Mouse (Mus musculus): ENCODE measurements around the gene Ercc4. TPM values are rescaled to one million over a fixed set of nuclear protein-coding genes. Genes with fewer than 3 reads are reported as not detected.

The Ercc4 gene
- polyA plus RNA-seq, 2 experiments, result 14.1 to 15.0 TPM

DNA sequence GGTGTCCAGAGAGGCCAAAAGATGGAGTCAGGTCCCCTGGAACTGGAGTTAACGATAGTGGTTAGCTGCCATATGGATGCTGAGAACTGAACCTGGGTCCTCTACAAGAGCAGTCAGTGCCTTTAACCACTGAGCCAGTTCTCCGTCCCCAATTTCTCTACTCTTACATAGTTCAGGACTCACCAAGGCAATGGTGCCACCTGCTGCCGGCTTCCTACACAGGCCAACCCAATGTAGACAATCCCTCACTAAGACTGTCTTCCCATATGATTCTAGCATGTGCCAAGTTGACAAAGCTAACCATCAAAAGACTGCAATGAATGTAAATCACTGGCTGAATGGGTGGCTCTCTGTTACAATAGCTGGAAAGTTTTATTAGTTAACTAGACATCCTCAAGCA is 74.9 kb downstream of the Ercc4 start:
- Histone ChIP-seq H3K9ac (ENCODE audit: low read depth, low read length, severe bottlenecking) (no peak overlapping the region), H3K36me3 (ENCODE audit: control insufficient read depth, insufficient read depth, low read length) (no peaks in the 10 kb centered on the region), H3K4me3 (replicated peaks; ENCODE audit: low read length) (no peak overlapping the region), H3K27ac (replicated peaks; ENCODE audit: low read depth, low read length) (no peak overlapping the region), H3K4me2 (replicated peaks; ENCODE audit: low read depth, low read length, severe bottlenecking) (no peak overlapping the region), H3K4me1 (ENCODE audit: control insufficient read depth, insufficient read depth, low read length) (no peaks in the 10 kb centered on the region), H3K27me3 (ENCODE audit: control insufficient read depth, insufficient read depth, low read length) (no peaks in the 10 kb centered on the region), H3K9me3 (ENCODE audit: control insufficient read depth, low read length) (no peaks in the 10 kb centered on the region)
- DNase-seq (ENCODE audit: low spot score) (no peak), ATAC-seq (ENCODE audit: low FRiP score, low read depth) (no peak)
- TF ChIP-seq POLR2A (IDR thresholded peaks at IDR 0.05; ENCODE audit: borderline replicate concordance, extremely low read depth, insufficient read depth, insufficient read length), result no peak
- 92% methylated on average over 3 of the region's 3 CpGs for WGBS

DNA sequence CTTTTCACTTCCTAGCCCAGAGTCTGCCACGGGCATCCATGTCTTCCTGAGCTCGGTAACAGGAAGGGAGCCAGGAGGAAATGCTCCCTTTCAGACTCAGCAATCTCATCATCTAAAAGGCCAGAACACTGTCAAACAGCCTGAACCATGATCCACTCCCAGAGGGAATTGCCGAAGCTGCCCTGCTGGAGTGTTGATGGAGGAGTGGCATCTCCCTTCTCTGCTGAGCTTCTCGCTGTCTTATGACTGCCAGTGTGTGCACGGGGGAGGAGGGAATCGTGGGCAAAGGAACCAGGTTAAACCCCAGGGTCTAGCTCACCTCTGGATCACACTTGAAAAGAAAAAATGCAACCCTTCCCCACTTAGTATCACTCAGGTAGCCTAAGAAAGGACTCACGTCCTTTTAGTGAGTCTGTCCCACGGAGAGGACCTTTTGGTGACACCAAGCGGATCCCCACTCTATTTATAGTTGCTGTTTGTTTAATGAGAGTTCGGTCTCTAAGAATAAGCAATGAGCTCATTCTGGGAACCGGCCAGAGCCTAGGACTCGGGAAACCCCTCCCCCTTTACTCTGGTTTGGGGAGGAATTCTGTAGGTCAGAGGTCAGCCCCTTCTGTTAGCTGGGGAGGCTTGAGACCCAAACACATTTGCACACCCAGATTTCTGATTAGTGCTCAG is 80.1 kb downstream of the Ercc4 start:
- no peaks in the 10 kb centered on the region for H3K27me3 ChIP-seq (ENCODE audit: control insufficient read depth, insufficient read depth, low read length)
- no peak overlapping the region for H3K9ac ChIP-seq (ENCODE audit: low read depth, low read length, severe bottlenecking)
- WGBS, result 48% methylated on average over 12 of the region's 12 CpGs
- ATAC-seq (ENCODE audit: low FRiP score, low read depth) (no peak), DNase-seq (ENCODE audit: low spot score) (peak; percentile 33)
- no peak overlapping the region for H3K27ac ChIP-seq (replicated peaks; ENCODE audit: low read depth, low read length)
- TF ChIP-seq POLR2A (IDR thresholded peaks at IDR 0.05; ENCODE audit: borderline replicate concordance, extremely low read depth, insufficient read depth, insufficient read length), result no peak
- H3K4me2 ChIP-seq (replicated peaks; ENCODE audit: low read depth, low read length, severe bottlenecking), result no peak overlapping the region
- no peaks in the 10 kb centered on the region for H3K4me1 ChIP-seq (ENCODE audit: control insufficient read depth, insufficient read depth, low read length)
- H3K9me3 ChIP-seq (ENCODE audit: control insufficient read depth, low read length), result no peaks in the 10 kb centered on the region
- no peaks in the 10 kb centered on the region for H3K36me3 ChIP-seq (ENCODE audit: control insufficient read depth, insufficient read depth, low read length)
- no peak overlapping the region for H3K4me3 ChIP-seq (replicated peaks; ENCODE audit: low read length)

DNA sequence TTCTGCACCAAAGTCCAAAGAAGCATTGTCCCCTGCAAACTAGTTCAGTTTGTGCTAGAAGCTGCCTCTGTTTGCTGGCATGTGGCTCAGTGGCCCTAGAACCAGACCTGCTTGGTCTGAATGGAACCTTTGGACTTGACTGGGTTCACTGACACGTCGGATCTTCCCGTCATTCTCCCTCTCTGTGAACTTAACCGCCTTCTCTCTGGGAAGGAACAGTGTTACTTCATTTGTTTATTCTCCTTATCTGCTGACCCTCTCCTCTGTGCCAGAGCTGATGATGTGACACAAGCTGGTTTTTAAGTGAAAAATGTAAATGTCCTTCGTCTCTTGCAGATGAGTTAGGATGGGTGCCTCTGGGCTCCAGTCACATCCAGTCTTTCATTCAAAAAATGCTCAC is 81.0 kb downstream of the Ercc4 start:
- DNase-seq (ENCODE audit: low spot score), result no peak
- no peak overlapping the region for H3K4me2 ChIP-seq (replicated peaks; ENCODE audit: low read depth, low read length, severe bottlenecking)
- H3K9me3 ChIP-seq (ENCODE audit: control insufficient read depth, low read length), result no peaks in the 10 kb centered on the region
- no peak overlapping the region for H3K9ac ChIP-seq (ENCODE audit: low read depth, low read length, severe bottlenecking)
- 90% methylated on average over 5 of the region's 5 CpGs for WGBS
- TF ChIP-seq POLR2A (IDR thresholded peaks at IDR 0.05; ENCODE audit: borderline replicate concordance, extremely low read depth, insufficient read depth, insufficient read length), result no peak
- H3K4me3 ChIP-seq (replicated peaks; ENCODE audit: low read length), result no peak overlapping the region
- H3K27me3 ChIP-seq (ENCODE audit: control insufficient read depth, insufficient read depth, low read length), result no peaks in the 10 kb centered on the region
- ATAC-seq (ENCODE audit: low FRiP score, low read depth), result no peak
- no peak overlapping the region for H3K27ac ChIP-seq (replicated peaks; ENCODE audit: low read depth, low read length)
- H3K36me3 ChIP-seq (ENCODE audit: control insufficient read depth, insufficient read depth, low read length), result no peaks in the 10 kb centered on the region
- no peaks in the 10 kb centered on the region for H3K4me1 ChIP-seq (ENCODE audit: control insufficient read depth, insufficient read depth, low read length)

DNA sequence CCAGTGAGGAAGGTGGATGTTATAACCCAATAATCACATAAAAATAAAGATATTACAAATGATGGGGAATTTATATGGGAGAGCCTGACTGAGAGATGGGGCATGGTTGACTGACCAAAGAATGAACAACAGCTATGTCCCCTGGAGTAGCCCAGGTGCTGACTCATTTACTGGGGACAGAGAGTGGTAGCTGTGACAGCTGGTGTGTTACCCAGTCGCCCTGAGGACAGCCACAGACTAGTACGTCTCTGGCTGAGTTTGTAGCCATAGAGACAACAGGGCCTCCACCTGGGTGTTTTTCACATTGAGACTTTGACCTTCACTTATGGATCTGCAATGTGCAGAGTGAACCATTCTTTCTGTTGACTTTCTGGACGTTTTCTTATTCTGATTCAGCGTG is 81.7 kb downstream of the Ercc4 start:
- H3K27ac ChIP-seq (replicated peaks; ENCODE audit: low read depth, low read length), result no peak overlapping the region
- no peak overlapping the region for H3K4me2 ChIP-seq (replicated peaks; ENCODE audit: low read depth, low read length, severe bottlenecking)
- H3K36me3 ChIP-seq (ENCODE audit: control insufficient read depth, insufficient read depth, low read length), result no peaks in the 10 kb centered on the region
- ATAC-seq (ENCODE audit: low FRiP score, low read depth) (no peak), DNase-seq (ENCODE audit: low spot score) (no peak)
- 70% methylated on average over 4 of the region's 4 CpGs for WGBS
- no peaks in the 10 kb centered on the region for H3K4me1 ChIP-seq (ENCODE audit: control insufficient read depth, insufficient read depth, low read length)
- no peaks in the 10 kb centered on the region for H3K9me3 ChIP-seq (ENCODE audit: control insufficient read depth, low read length)
- TF ChIP-seq POLR2A (IDR thresholded peaks at IDR 0.05; ENCODE audit: borderline replicate concordance, extremely low read depth, insufficient read depth, insufficient read length), result no peak
- no peaks in the 10 kb centered on the region for H3K27me3 ChIP-seq (ENCODE audit: control insufficient read depth, insufficient read depth, low read length)
- no peak overlapping the region for H3K4me3 ChIP-seq (replicated peaks; ENCODE audit: low read length)
- H3K9ac ChIP-seq (ENCODE audit: low read depth, low read length, severe bottlenecking), result no peak overlapping the region

DNA sequence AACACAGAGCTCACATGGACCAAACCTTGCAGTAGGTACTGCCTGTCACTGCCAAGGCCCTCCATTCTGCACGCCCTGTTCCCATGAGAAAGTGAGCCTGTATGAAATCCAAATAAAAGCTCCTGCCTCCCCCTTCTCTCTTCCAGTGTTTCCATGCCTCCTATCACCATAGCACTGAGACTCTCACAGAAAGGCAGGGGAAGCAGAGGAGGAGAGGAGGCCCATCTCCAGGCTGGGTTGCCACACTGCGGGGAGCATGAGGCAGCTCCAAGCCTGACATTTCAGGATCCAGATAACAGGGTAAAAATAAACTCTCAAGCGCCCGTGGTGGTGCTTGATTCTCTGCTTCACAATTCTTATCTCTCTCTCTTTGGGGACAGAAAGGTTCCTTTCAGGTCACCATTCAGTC is 84.2 kb downstream of the Ercc4 start:
- H3K9ac ChIP-seq (ENCODE audit: low read depth, low read length, severe bottlenecking), result no peak overlapping the region
- no peak for TF ChIP-seq POLR2A (IDR thresholded peaks at IDR 0.05; ENCODE audit: borderline replicate concordance, extremely low read depth, insufficient read depth, insufficient read length)
- 81% methylated on average over 4 of the region's 4 CpGs for WGBS
- H3K4me3 ChIP-seq (replicated peaks; ENCODE audit: low read length), result no peak overlapping the region
- H3K9me3 ChIP-seq (ENCODE audit: control insufficient read depth, low read length), result no peaks in the 10 kb centered on the region
- H3K4me1 ChIP-seq (ENCODE audit: control insufficient read depth, insufficient read depth, low read length), result no peaks in the 10 kb centered on the region
- ATAC-seq (ENCODE audit: low FRiP score, low read depth) (no peak), DNase-seq (ENCODE audit: low spot score) (no peak)
- no peaks in the 10 kb centered on the region for H3K36me3 ChIP-seq (ENCODE audit: control insufficient read depth, insufficient read depth, low read length)
- H3K4me2 ChIP-seq (replicated peaks; ENCODE audit: low read depth, low read length, severe bottlenecking), result no peak overlapping the region
- no peaks in the 10 kb centered on the region for H3K27me3 ChIP-seq (ENCODE audit: control insufficient read depth, insufficient read depth, low read length)
- H3K27ac ChIP-seq (replicated peaks; ENCODE audit: low read depth, low read length), result no peak overlapping the region

Measured in limb, embryonic 14.5 days (tissue).